Mouse (Mus musculus) liver, postnatal 0 days (tissue): Measurements from ENCODE around the gene Hoxc4.

Experiments used
- CTCF ChIP-seq: sonication (generic); IDR thresholded peaks from 2 replicates; pipeline ENCODE4 v1.5.1; 2016; ENCODE audit warnings: antibody characterized with exemption, low read depth
- EP300 ChIP-seq: IDR thresholded peaks from 2 replicates; pipeline ENCODE4 v1.6.1; 2016; ENCODE audit warnings: antibody characterized with exemption, low read depth, mild to moderate bottlenecking

- TF ChIP-seq CTCF (no peak), EP300 (no peak)
Measured at GRCm38 (mm10) chr15:103030142-103030541, 11.4 kb downstream of the Hoxc4 start.
